In the genomic region with DNA sequence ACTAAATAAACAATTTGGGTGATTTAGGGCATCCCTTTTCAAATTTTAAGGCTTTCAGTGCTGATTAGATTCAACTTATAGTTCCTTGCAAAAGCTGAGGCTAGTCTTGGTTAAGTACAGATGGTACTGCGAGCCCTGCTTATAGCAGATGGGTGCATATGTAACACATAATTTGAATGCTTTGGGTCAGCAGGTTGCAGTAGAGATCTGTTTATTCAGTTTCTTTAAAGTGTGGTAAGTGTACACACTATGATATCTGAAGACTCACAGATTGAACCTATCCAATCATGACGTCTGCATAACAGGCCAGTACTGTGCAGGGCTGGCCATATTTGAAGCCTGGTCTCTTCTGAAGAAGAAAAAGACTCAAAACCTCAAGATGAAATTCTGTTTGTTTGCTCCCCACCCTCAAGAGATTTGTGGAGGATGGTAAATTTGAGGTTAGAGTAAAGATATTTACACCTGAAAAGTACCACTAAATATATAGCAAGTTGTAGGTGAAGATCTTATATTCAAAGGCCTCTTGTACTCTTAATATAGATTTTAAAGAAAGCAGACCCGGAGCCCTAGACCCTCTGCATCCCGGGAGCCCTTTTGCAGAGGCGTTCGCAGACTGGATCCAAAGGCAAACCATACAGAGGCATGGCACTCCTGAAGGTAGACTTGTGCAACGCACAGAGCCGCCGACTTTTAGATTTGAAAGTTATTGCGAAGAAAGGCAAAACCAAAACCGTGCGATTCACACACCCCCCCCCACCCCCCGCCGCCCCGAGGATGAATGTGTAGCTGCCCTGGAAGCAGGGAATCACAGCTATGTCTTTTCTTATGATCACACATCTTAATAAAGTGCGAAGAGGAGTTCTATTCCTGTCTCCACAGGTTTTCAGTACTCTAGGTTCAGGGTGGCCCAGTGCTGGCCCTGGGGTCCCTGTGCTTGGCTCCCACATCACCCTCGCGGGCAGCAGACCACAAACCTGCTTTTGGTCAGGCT, we compare ENCODE assay signal across 12 mouse cellular contexts. TPM values are rescaled to one million over a fixed set of nuclear protein-coding genes. Genes with fewer than 3 reads are reported as not detected.
DNase-seq lines count a peak whose midpoint lies in the region; ATAC-seq and TF ChIP-seq lines count a peak whose summit lies in the region.
"Had no signal": no experiment of that assay in that cellular context is flagged by ENCODE, and none has a peak within 500 bp of the region (broad histone marks: within the 10 kb centered on the region; RNA-seq: fewer than 3 reads in every experiment).

No protein-coding gene starts in this region.

- DNase-seq in heart, adult 11 months, result peak; percentile 55
- no peak for DNase-seq in heart, adult 8-10 months (ENCODE audit: low spot score)
- DNase-seq in 3T3-L1 (ENCODE audit: low read depth, low spot score), result peak; percentile 9
- DNase-seq in heart, adult 2 months, result no peak
- DNase-seq in yolk sac, embryonic 10.5 days (ENCODE audit: low spot score), result no peak
- DNase-seq: heart, postnatal 36 days; kidney, postnatal 14 days; lung, postnatal 14 days had no signal

- TF ChIP-seq EP300 in heart, adult 2 months (IDR thresholded peaks at IDR 0.05; ENCODE audit: insufficient read depth, low read depth, low read length), result no peak

- no peak for ATAC-seq in embryonic facial prominence, embryonic 12.5 days (ENCODE audit: insufficient number of reproducible peaks, insufficient read depth, low FRiP score, low TSS enrichment)
- ATAC-seq in hindbrain, embryonic 13.5 days (ENCODE audit: low FRiP score), result no peak
- no peak for ATAC-seq in monocyte, adult 5-6 weeks (replicated peaks; ENCODE audit: insufficient number of reproducible peaks, low FRiP score, low TSS enrichment, poor library complexity, severe bottlenecking)

- no peak for TF ChIP-seq CTCF in heart, adult 2 months (IDR thresholded peaks at IDR 0.05)

- H3K79me2 ChIP-seq in heart, adult 2 months (replicated peaks; ENCODE audit: control insufficient read depth, insufficient read depth, low read length), result no peaks in the 10 kb centered on the region

- no peak for TF ChIP-seq POLR2A in heart, adult 2 months (IDR thresholded peaks at IDR 0.05; ENCODE audit: insufficient read depth, low read depth, low read length)

- peak overlapping the region; percentile 38 for H3K27ac ChIP-seq in embryonic facial prominence, embryonic 12.5 days
- H3K27ac ChIP-seq in hindbrain, embryonic 13.5 days, result no peak overlapping the region
- no peak overlapping the region for H3K27ac ChIP-seq in heart, adult 2 months
- H3K27ac ChIP-seq: limb, embryonic 15.5 days had no signal

- peak overlapping the region; percentile 43 for H3K9ac ChIP-seq in embryonic facial prominence, embryonic 12.5 days
- H3K9ac ChIP-seq in hindbrain, embryonic 13.5 days, result no peak overlapping the region
- H3K9ac ChIP-seq in heart, adult 2 months (ENCODE audit: low read depth, low read length), result no peak overlapping the region
- H3K9ac ChIP-seq: limb, embryonic 15.5 days had no signal

- H3K4me1 ChIP-seq in embryonic facial prominence, embryonic 12.5 days, result peaks cover 11% of the 10 kb centered on the region
- peaks cover 33% of the 10 kb centered on the region for H3K4me1 ChIP-seq in hindbrain, embryonic 13.5 days (replicated peaks)
- no peaks in the 10 kb centered on the region for H3K4me1 ChIP-seq in heart, adult 2 months (ENCODE audit: control insufficient read depth, insufficient read depth, low read length)

- H3K4me2 ChIP-seq in embryonic facial prominence, embryonic 12.5 days (replicated peaks), result peak overlapping the region; percentile 47
- H3K4me2 ChIP-seq in hindbrain, embryonic 13.5 days, result peak overlapping the region; percentile 17; the same call in 1 of the 2 replicates
- H3K4me2 ChIP-seq: limb, embryonic 15.5 days had no signal

- H3K36me3 ChIP-seq in embryonic facial prominence, embryonic 12.5 days, result no peaks in the 10 kb centered on the region
- no peaks in the 10 kb centered on the region for H3K36me3 ChIP-seq in hindbrain, embryonic 13.5 days
- no peaks in the 10 kb centered on the region for H3K36me3 ChIP-seq in heart, adult 2 months (ENCODE audit: control insufficient read depth, insufficient read depth, low read length)
- H3K36me3 ChIP-seq: limb, embryonic 15.5 days had no signal

- H3K27me3 ChIP-seq in embryonic facial prominence, embryonic 12.5 days, result peaks cover 70% of the 10 kb centered on the region
- H3K27me3 ChIP-seq in hindbrain, embryonic 13.5 days, result peaks cover 91% of the 10 kb centered on the region
- H3K27me3 ChIP-seq in heart, adult 2 months (ENCODE audit: control insufficient read depth, insufficient read depth, low read length), result peaks cover 44% of the 10 kb centered on the region

- 6% methylated on average over 18 of the region's 18 CpGs for WGBS in embryonic facial prominence, embryonic 12.5 days
- WGBS in hindbrain, embryonic 13.5 days, result 1% methylated on average over 18 of the region's 18 CpGs
- WGBS in heart, adult 2 months, result 13% methylated on average over 18 of the region's 18 CpGs

- no peaks in the 10 kb centered on the region for H3K9me3 ChIP-seq in embryonic facial prominence, embryonic 12.5 days
- H3K9me3 ChIP-seq in hindbrain, embryonic 13.5 days, result no peaks in the 10 kb centered on the region
- H3K9me3 ChIP-seq: limb, embryonic 15.5 days had no signal

- intact Hi-C loops in heart, adult 2 months (cut with DNase I), result loop anchor here (5.0 to 10.0 kb wide), 2 partner anchors 140 to 227 kb away; no protein-coding TSS in a partner anchor

- H3K4me3 ChIP-seq in embryonic facial prominence, embryonic 12.5 days, result peak overlapping the region; percentile 35
- peak overlapping the region; percentile 7; the same call in 1 of the 2 replicates for H3K4me3 ChIP-seq in hindbrain, embryonic 13.5 days
- no peak overlapping the region for H3K4me3 ChIP-seq in heart, adult 2 months
- H3K4me3 ChIP-seq: limb, embryonic 15.5 days had no signal

RNA-seq across cellular contexts. Expression of a gene that starts 3.7 kb away (rescaled TPM):
- total RNA-seq in heart, adult 8-10 months (2022), result under 1 TPM in 1 of 4 experiments, not detected in 3; 0.06 TPM
- 9.5 and 9.9 TPM in 2 replicates for polyA plus RNA-seq in embryonic facial prominence, embryonic 12.5 days (2016; fragmentation: Nextera tagmentation; extraction: Ambion mirVana)
- 0.79 and 1.1 TPM in 2 replicates for polyA plus RNA-seq in hindbrain, embryonic 13.5 days (2015; fragmentation: Nextera tagmentation; extraction: Ambion mirVana)
- under 1 TPM in 1 of 2 experiments, not detected in 1; 0.05 TPM for total RNA-seq in heart, adult 2 months (2021)
- 0.03 and 0.06 TPM in 2 replicates for polyA plus RNA-seq in heart, adult 2 months (2012; rRNA removed)
- not detected in 3 replicates for total RNA-seq in monocyte, adult 5-6 weeks (2017)

RNA-seq across cellular contexts. Expression of a gene that starts 40.9 kb away (rescaled TPM):
- total RNA-seq in heart, adult 8-10 months (2022), result 100 to 1,000 TPM; 181 to 211 (median 205) TPM
- polyA plus RNA-seq in embryonic facial prominence, embryonic 12.5 days (2016; fragmentation: Nextera tagmentation; extraction: Ambion mirVana), result 731 and 771 TPM in 2 replicates
- polyA plus RNA-seq in hindbrain, embryonic 13.5 days (2015; fragmentation: Nextera tagmentation; extraction: Ambion mirVana), result 585 and 615 TPM in 2 replicates
- 100 to 1,000 TPM; 193 to 218 TPM for total RNA-seq in heart, adult 2 months (2021)
- polyA plus RNA-seq in heart, adult 2 months (2012; rRNA removed), result 88.2 and 135 TPM in 2 replicates
- 890 to 909 TPM (median 904 TPM) in 3 replicates for total RNA-seq in monocyte, adult 5-6 weeks (2017)

Comparison
In these comparisons a context has a peak if more than half of its experiments do, and no peak if none do; other contexts are left out.
1. DNase-seq: peak in heart, adult 11 months (single experiment) and 3T3-L1 (single experiment); none in heart, adult 8-10 months (single experiment), heart, adult 2 months (0 of 2) and yolk sac, embryonic 10.5 days (single experiment).